Mouse (Mus musculus) stomach, postnatal 0 days (tissue): ENCODE data around the gene Stard7. TPM values are rescaled to one million over a fixed set of nuclear protein-coding genes. Genes with fewer than 3 reads are reported as not detected.
A peak's percentile ranks its signal among the peaks of the same experiment; 100 is the strongest.

ENCODE experiments used
- ATAC-seq: fragments of 200-750 bp; cut with Nextera tagmentation; 2 replicates; pipeline ENCODE4 v1.8.0; 2017; ENCODE audit not compliant: low FRiP score, low TSS enrichment
- DNase-seq: peaks from one replicate; pipeline ENCODE4 v3.0.0-alpha.2; 2016; ENCODE audit warnings: low spot score
- H3K27ac ChIP-seq: fragments of 300-500 bp; sonication (generic); replicated peaks from 2 replicates; pipeline ENCODE4 v1.5.1; 2014; ENCODE audit warnings: mild to moderate bottlenecking, control low read depth
- H3K27me3 ChIP-seq: fragments of 300-500 bp; sonication (generic); 2 replicates; pipeline ENCODE4 v1.6.1; 2014; ENCODE audit warnings: low read length; ENCODE audit not compliant: control insufficient read depth, insufficient read depth
- H3K36me3 ChIP-seq: fragments of 300-500 bp; sonication (generic); 2 replicates; pipeline ENCODE4 v1.6.1; 2014; ENCODE audit warnings: low read length, mixed read lengths; ENCODE audit not compliant: control insufficient read depth, insufficient read depth
- H3K4me1 ChIP-seq: fragments of 300-500 bp; sonication (generic); replicated peaks from 2 replicates; pipeline ENCODE4 v1.6.1; 2014; ENCODE audit warnings: antibody characterized with exemption; ENCODE audit not compliant: control insufficient read depth, insufficient read depth
- H3K4me2 ChIP-seq: fragments of 300-500 bp; sonication (generic); replicated peaks from 2 replicates; pipeline ENCODE4 v1.6.1; 2014; ENCODE audit warnings: low read depth, mild to moderate bottlenecking, control low read depth, moderate library complexity
- H3K4me3 ChIP-seq: fragments of 300-500 bp; sonication (generic); 2 replicates; pipeline ENCODE4 v1.5.1; 2014; ENCODE audit warnings: low read depth, low read length, control low read depth
- H3K9ac ChIP-seq: fragments of 300-500 bp; sonication (generic); 2 replicates; pipeline ENCODE4 v1.6.1; 2014; ENCODE audit warnings: mild to moderate bottlenecking, low read length, control low read depth, mixed read lengths
- H3K9me3 ChIP-seq: fragments of 300-500 bp; sonication (generic); 2 replicates; pipeline ENCODE4 v1.6.1; 2016; ENCODE audit warnings: low read length; ENCODE audit not compliant: control insufficient read depth
- CTCF ChIP-seq: IDR thresholded peaks from 2 replicates; pipeline ENCODE4 v1.5.1; 2016; ENCODE audit warnings: antibody characterized with exemption, low read depth, mild to moderate bottlenecking, moderate library complexity
- EP300 ChIP-seq: optimal IDR thresholded peaks from 2 replicates; pipeline ENCODE3; 2016; ENCODE audit warnings: antibody characterized with exemption
- WGBS: fragments of 180-500 bp; shearing (Covaris S2); extraction: QIAGEN DNeasy Blood & Tissue Kit; methylation state at CpG from one replicate; pipeline ENCODE4 v1.1.7; 2014; 5-methylcytosine and 5-hydroxymethylcytosine counted together
- polyA plus RNA-seq: library from polyadenylated mRNA; unstranded; fragments of >200 nt; fragmentation: Nextera tagmentation; extraction: Ambion mirVana; gene quantifications from 2 replicates; pipeline ENCODE4 v1.2.1, GENCODE M21; 2015

Gene Stard7
- polyA plus RNA-seq, 1 experiment from 2014 or later = 57.3 TPM

GRCm38 (mm10) chr2:127248334-127249004, 21.5 kb upstream of the Stard7 start:
- Histone ChIP-seq H3K9ac (peak overlapping the region; percentile 91), H3K4me3 (peak overlapping the region; percentile 65), H3K4me2 (peak overlapping the region; percentile 94), H3K4me1 (peaks cover 3% of the 10 kb centered on the region), H3K36me3 (peaks cover 7% of the 10 kb centered on the region; the same call in 1 of the 2 replicates), H3K27ac (peak overlapping the region; percentile 88), H3K27me3 (no peaks in the 10 kb centered on the region), H3K9me3 (no peaks in the 10 kb centered on the region)
- ATAC-seq (peak; percentile 38), DNase-seq (peak; percentile 59)
- under 1% methylated on average over 38 of the region's 39 CpGs for WGBS
- TF ChIP-seq EP300 (no peak), CTCF (peak; percentile 59)

DNA sequence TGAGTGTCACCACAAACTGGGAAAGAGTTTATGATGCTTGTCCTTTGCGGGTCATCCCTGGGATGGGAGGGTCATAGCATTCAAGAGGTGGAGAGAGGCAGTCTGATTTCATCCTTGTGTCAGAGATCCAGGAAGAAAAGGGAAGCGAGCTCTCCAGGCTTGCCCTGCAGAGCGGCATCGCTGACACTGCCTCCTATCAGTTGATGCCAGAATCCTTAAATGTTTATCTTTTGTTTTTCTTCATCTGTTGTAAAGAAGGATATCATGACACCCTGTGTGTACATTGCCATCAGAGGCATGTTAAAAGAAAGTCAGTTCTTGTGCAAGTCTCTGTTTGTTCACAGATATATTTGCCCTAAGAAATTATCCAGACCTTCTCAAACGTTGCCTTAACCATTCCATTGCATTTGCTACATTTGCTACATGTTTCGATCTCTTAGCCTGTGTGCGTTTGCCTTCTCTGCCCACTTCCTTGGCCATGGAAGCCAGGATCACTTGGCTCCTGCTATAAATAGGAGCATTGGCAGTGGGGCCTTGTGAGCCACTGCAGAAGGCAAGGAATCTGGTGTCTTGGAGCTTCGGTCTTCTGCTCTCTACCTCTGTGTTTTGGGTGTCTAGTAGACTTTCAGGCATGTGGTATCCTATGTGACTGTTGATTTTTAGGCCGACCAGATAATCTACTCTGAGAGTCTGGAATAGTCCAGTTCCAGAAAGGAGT, 19.6 kb upstream of the Stard7 start:
- Histone ChIP-seq H3K4me3 (no peak overlapping the region), H3K4me1 (peaks cover 3% of the 10 kb centered on the region), H3K9ac (no peak overlapping the region), H3K27me3 (no peaks in the 10 kb centered on the region), H3K4me2 (no peak overlapping the region), H3K9me3 (no peaks in the 10 kb centered on the region), H3K27ac (no peak overlapping the region), H3K36me3 (peaks cover under 1% of the 10 kb centered on the region; the same call in 1 of the 2 replicates)
- 85% methylated on average over 9 of the region's 9 CpGs for WGBS
- no peak for ATAC-seq
- no peak for TF ChIP-seq CTCF
- no peak for TF ChIP-seq EP300
- DNase-seq = no peak

- Histone ChIP-seq H3K27ac (0 out of 2 replicates have a peak overlapping the region, but pooled peaks have one; percentile 8), H3K4me1 (peaks cover 3% of the 10 kb centered on the region), H3K36me3 (0 out of 2 replicates have a peak, but pooled peaks cover 3% of the 10 kb centered on the region), H3K9me3 (no peaks in the 10 kb centered on the region), H3K4me2 (no peak overlapping the region), H3K4me3 (no peak overlapping the region), H3K9ac (no peak overlapping the region), H3K27me3 (no peaks in the 10 kb centered on the region)
- ATAC-seq (no peak), DNase-seq (no peak)
- WGBS = 54% methylated on average over 3 of the region's 3 CpGs
- TF ChIP-seq EP300 = no peak
- no peak for TF ChIP-seq CTCF
Measured at GRCm38 (mm10) chr2:127251457-127251856, 18.6 kb upstream of the Stard7 start.

DNA sequence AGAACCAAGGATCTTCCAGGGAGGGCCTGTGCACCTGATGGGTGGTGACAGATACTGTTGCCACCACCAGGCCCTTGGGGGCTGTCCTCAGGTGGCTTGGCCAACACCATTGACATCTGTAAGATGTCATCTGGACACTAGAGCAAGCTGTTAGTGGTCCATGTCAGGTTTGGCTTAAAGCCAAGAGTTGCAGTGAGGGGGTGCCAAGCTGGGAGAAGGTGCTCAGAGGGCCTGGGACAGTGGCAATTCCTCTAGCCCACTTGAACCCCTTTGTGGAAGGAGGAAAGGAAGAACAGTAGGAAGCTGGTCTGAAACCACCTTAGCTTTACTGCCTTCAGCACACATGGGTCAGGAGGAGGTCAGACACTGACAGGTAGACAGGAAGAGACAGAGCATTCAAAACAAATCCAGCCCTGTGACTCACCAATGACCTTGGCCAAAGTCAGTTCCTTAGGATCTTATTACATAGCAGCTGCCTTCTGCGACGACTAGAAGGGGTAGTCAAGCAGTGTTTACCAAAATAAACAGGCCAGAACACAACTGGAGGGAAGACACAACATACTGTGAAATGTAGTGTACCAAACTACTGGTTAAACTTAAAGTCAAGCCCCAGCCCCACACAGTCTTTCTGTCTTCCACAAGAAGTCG, 18.0 kb upstream of the Stard7 start:
- Histone ChIP-seq H3K9ac (peak overlapping the region; percentile 43), H3K4me1 (no peaks in the 10 kb centered on the region; the same call in 1 of the 2 replicates), H3K36me3 (peaks cover 4% of the 10 kb centered on the region; the same call in 1 of the 2 replicates), H3K4me2 (no peak overlapping the region), H3K27me3 (no peaks in the 10 kb centered on the region), H3K4me3 (no peak overlapping the region), H3K9me3 (no peaks in the 10 kb centered on the region), H3K27ac (0 out of 2 replicates have a peak overlapping the region, but pooled peaks have one; percentile 8)
- 53% methylated on average over 3 of the region's 3 CpGs for WGBS
- TF ChIP-seq CTCF = no peak
- no peak for TF ChIP-seq EP300
- ATAC-seq = no peak
- no peak for DNase-seq

DNA sequence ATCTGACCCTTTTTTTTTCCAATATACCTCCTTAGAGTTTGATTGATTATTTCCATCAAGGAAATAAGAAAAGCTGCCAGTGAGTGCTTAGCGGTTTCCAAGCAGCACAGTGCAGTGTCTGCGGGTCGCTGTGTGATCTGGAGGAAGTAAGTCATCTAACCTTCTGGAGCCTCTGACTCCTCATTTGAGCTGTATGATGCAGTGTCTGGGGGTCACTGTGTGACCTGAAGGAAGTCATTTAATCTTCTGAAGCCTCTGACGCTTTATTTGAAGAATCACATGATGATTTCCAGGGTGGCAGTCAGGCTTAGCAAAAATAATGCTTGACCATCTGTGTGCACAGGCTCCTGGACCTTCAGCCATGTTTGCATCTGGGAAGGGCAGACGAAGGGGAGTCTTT, 17.2 kb upstream of the Stard7 start:
- no peaks in the 10 kb centered on the region for H3K27me3 ChIP-seq
- DNase-seq (no peak), ATAC-seq (no peak)
- no peak overlapping the region for H3K4me3 ChIP-seq
- H3K4me1 ChIP-seq = no peaks in the 10 kb centered on the region; the same call in 1 of the 2 replicates
- H3K36me3 ChIP-seq = peaks cover 12% of the 10 kb centered on the region
- H3K9me3 ChIP-seq = no peaks in the 10 kb centered on the region
- no peak overlapping the region for H3K4me2 ChIP-seq
- TF ChIP-seq EP300 = no peak
- no peak for TF ChIP-seq CTCF
- H3K9ac ChIP-seq = no peak overlapping the region
- no peak overlapping the region for H3K27ac ChIP-seq
- 55% methylated on average over 5 of the region's 5 CpGs for WGBS
